Mouse (Mus musculus): ENCODE data around the gene Zic1.

GRCm38 (mm10) chr9:91370191-91370708 is 4.6 kb upstream of the Zic1 start:
- TF ChIP-seq CHD2 (IDR thresholded peaks at IDR 0.05; ENCODE audit: low read depth, low read length) = no peak
- no peak for TF ChIP-seq HCFC1 (IDR thresholded peaks at IDR 0.05; ENCODE audit: borderline replicate concordance, insufficient read depth, low read length)
- no peak for TF ChIP-seq ZC3H11A (IDR thresholded peaks at IDR 0.05; ENCODE audit: borderline replicate concordance, low read depth, low read length)

Data from ES-E14 (cell line).